Mouse (Mus musculus) left cerebral cortex, adult 18-20 months (tissue): ENCODE results near the gene Stap2. TPM values are rescaled to one million over a fixed set of nuclear protein-coding genes. Genes with fewer than 3 reads are reported as not detected.

ENCODE experiments used
- DNase-seq, 2 experiments: peaks; one replicate each; pipeline ENCODE4 v3.0.0; 2021 to 2022; ENCODE audit warnings: low spot score in 2 of 2, mixed read lengths in 1 of 2
- long read RNA-seq, 2 experiments: library from polyadenylated mRNA; stranded (forward); transcript quantifications; one replicate each; pipeline ENCODE4 v2.0.0; 2021
- total RNA-seq, 2 experiments: library from RNA; stranded (reverse); gene quantifications; 2 replicates each; pipeline ENCODE4 v1.2.3; 2021

Stap2 gene
- total RNA-seq: 1 to 10 TPM; 1.9 to 2.8 TPM
- long read RNA-seq, experiment 1, partial matches to known transcripts: 0 of 4 reads
- long read RNA-seq, experiment 1, other reads (novel, unspliced or antisense): 2 of 4 reads
- long read RNA-seq, experiment 2: 0 reads

DNA sequence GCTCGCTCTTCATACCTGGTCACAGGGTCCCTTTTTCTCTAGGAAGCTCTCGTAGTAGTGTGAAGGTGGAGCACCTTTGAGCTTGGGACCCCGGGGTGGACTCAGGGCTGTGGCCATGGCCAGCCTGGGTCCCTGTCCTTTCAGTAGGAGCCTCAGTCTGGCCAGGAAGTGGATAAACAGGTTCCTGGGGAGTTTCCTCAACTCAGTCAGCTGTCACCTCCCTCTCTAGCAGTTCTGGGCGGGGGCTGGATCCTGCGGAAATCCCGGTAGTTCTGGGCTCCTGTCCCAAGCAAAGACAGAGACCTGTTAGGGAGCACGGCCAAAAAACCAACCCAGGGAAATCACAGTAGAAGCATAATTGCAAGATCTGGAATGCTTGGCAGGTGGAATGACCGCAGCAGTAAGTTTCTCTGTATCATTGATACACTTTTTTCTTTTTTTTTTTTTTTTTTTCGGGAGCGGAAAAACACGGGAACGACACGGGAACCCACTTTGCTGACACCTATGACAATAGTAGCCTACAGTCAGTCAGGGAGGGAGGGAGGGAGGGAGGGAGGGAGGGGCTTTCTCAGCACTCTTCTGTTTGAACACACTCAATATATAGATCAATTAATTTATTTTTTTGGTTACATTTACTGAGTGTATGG lies at the start of gene Stap2, which contains the start of gene Mpnd:
Stap2 (minus strand) TSS at position 170 of the 647 bp plus-strand sequence.
Mpnd (plus strand) TSS at position 297 of the 647 bp plus-strand sequence.
- no peak for DNase-seq

DNA sequence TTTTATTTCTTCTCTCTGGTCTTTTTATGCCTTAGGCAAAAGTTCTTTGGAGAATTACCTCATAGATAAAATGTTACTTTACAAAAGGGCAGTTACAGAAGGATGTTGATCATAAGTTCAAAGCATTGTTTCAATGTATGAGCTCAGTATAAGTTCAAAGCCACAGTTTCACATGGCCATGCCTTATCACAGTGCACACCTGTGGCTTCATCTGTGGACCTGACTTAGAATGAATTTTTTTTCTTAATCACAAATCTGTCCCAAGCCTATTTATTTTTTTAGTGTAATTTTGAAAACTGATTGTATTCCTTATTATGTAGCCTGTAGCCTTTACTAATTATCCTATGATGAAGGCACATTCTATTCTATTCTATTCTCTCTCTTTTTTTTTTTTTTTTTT lies 49.6 kb upstream of the Stap2 start:
- no peak for DNase-seq

DNA sequence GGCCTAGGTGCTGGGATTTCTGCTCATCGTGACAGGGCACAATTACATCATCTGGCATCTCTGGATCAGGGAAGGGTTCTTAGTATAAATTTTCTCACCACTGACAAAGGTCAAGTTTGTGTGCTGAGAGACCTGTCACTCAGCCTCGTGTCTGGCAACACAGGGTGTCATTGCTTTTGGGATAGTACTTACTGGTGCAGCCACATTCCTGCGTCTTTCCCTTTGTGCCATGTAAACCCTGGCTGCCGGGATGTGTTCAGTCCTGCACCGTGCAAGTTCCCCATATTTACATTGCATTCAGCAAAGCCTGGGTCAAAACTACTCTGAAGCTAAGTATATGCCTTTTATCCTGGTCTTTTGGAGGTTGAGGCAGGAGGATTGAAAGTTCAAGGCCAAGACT lies 46.0 kb upstream of the Stap2 start:
- no peak for DNase-seq

DNA sequence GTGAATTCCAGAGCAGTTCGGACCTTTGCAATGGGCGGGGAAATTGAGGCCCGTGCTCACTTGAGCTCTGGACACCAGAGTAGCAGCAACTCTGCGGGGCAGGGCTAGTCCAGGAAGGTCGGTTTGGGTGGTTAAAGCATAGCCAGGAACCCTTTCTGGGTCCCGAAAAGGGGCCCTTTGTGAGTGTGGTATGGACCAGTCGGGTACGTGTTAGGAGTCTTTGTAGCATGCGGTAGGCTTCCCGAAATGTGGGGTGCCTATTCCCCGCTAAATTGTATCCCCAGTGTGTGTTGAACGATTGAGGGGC lies 35.4 kb upstream of the Stap2 start:
- DNase-seq: no peak

DNA sequence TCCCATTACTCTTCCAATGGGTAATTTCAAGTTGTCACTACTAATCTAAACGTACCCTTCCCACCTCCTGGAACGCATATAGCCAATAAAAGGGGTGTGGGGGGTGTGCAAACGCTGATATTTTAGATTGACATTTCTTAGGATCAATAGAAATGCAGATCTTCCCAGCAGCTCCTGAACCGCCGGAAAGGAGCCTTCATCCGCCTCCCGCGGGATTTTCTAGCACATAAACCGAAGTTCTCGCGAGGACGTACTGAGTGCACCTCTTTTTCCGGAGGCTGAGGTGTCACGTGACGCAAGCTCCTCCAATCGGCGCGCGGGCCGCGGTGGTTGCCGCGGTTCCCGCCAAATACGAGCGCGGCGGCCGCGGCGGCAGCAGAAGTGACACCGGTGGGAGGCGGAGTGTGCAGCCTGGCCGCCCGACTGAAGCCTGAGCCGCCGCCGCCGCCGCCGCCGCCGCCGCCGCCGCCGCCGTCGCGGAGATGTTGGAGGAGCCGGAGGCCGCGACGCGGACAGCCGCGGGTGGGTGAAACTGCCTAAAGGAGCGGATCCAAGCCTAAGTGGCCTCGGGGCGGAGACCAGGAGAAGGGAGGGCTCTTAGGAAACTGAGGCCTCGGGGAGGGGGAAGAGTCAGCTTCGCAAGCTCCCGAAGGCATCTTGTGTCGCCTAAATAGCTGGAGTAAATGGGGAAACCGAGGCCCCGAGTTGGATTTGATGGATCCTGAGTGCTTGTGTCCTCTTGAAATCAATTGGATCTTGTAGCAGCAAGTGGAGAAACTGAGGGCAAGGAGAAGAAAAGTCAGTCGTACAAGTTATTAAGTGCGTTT lies 34.9 kb upstream of the Stap2 start, which contains the start of gene Chaf1a:
Chaf1a (plus strand) TSS at position 410 of the 827 bp plus-strand sequence.
- peak; percentile 96 to 98 for DNase-seq

DNA sequence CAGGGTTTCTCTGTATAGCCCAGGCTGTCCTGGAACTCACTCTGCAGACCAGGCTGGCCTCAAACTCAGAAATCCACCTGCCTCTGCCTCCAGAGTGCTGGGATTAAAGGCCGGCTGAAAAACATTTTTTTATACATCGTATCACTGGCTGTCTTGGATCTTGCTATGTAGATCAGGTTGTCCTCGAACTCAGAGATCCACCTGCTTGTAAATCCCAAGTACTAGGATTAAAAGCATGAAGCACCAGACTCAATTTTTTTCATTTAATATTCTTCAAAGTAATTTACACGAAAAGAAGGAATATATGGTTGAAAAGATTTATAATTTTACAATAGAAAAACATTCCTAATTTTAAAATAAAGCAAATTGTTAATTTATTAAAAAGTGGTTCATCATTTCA lies 34.0 kb upstream of the Stap2 start:
- no peak for DNase-seq

DNA sequence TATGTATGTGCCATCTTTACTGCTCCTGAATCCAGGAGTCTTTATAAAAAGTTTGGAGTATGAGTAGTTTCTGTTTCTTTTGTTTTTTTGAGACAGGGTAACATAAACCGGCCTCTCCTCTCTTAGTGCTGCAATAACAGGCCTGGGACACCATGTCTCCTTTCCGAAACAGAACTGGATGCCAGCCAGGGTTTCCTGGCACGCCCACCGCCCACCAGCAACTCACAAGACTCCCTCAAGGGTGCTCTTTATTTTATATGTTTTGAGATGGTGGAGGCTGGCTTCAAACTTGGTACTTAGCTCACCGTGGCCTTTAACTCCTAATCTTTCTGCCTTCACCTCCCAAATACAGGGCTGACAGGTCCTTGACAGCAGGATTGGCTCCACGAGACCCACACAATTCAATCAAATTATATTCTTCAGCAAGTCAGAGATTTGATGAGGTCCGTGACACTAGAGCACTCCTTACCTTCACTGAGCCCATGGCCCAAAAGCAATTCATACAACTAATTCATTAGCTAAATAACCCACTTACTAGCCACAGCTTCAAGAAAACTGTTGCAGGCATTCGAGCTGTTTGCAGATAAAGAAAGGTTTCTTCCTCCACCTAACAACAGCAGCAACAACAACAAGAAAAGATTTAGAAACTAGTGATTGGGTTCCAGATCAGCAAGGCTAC lies 33.3 kb upstream of the Stap2 start:
- DNase-seq: no peak

DNA sequence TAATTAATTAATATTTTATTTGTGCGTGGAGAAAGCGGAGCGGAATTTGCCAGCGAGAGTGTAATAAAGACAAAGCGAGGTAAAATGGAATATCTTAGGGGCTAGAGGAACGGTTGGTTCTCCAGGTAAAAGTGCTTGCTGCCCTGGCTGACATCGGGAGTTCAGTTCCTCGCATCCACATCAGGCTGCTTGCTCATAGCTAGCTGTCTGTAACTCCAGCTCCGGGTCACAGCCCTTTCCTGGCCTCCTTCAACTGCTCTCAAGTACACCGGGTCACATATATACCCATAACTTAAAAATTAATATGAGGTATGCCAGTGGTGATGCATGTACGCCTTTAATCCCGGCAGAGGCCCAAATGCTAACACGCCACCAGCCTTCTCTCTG lies 31.5 kb upstream of the Stap2 start:
- DNase-seq: no peak

DNA sequence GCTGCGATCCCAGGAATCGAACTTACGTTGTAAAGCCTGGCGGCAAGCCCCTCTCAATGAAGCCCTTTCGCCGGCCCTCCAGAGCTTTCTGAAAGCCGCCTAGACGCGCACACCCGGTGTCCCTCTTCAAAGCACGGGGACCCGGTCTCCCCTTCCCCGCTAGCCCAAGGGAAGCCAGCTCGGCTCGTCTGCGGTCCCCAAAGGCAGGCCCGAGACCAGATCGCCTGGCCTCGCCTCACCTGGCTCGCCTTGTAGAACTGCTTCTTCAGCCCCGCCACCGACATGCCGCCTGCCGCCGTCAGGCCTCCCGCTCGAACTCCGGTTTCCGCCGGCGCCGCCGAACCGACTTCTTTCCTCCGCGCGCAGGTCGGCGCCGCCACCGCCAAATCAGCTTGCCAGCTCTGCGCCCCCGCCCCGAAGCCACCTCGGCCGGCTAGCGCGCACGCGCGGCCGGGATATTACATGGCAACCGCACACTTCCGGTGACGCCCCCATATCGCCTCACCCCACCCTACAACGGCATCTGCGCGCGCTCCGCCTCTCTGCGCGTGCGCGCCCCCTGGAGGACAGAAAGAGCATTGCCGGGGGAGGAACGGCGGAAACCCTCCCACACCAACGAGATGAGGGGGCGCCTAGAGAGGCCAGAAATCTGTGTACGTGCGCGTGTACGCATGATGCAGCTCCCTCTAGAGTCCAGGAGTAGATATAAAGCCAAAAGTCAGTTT lies 31.0 kb upstream of the Stap2 start, which contains the start of gene Sh3gl1:
Sh3gl1 (minus strand) TSS at position 460 of the 725 bp plus-strand sequence.
- DNase-seq: peak; percentile 99 to 100

DNA sequence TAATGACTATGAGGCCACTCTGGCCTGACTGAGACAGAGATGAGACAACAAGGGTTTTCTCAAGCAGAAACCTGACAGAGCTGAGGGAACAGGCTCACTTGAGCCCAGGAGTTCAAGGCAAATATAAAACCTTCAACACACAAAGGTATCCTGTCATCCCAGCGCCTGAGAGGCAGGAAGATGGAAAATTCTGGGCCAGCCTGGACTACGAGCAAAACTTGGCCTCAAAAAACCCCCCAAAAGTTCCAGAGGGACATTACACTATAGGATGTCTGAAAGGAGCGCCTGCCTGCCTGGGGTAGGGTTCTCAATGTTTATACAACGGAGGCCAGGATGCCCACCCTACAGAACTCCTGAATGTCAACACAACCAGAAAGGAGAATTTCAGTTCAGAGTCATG lies 29.8 kb upstream of the Stap2 start:
- no peak for DNase-seq

DNA sequence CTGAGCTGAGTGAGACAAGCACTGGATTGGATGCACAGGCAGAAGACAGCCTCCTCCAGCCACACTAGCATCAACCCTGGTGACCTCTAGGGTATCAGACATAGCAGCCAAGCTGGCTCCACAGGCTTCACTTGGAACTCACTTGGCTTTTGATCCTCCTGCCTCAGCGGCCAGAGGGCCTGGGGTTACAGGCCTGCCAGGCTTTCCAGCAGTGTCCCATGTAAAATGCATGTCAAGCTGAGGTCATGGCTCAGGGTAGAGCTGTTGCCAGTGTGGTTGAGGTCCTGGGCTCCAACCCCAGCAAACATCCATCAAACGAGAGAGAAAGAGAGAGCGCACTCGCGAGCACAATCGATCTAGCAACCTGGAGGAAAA lies 29.3 kb upstream of the Stap2 start:
- no peak for DNase-seq

DNA sequence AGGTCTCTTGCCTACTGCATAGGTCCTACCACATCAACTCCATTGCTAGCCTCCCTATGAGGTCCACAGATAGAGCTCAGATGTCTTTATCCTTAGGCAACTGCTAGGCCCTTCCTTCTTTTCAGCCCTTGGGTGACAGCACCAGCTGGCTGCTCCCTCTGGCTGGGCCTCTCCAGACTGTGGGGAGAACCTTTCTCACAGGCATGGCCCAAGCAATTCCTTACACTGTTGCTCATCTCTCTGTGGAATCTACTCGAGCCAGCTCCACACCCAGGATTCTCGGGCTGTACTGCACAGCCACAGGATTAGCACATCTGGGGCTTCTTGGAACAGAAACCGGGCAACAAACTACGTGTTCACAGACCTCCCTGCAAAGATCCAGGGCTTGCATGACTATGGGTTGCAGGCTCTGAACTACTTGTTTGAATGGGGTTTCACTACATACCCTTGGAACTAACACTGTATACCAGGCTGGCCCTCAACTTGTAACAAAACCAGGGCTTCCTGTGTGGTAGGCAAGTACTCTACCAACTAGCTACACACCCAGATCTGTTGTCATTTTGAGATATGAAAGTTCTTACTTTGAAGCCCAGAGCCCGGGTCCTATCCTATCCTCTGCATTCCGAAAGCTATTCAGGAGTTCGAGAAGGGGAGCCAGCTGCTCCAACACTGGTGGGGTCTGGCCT lies 28.8 kb upstream of the Stap2 start:
- no peak for DNase-seq

DNA sequence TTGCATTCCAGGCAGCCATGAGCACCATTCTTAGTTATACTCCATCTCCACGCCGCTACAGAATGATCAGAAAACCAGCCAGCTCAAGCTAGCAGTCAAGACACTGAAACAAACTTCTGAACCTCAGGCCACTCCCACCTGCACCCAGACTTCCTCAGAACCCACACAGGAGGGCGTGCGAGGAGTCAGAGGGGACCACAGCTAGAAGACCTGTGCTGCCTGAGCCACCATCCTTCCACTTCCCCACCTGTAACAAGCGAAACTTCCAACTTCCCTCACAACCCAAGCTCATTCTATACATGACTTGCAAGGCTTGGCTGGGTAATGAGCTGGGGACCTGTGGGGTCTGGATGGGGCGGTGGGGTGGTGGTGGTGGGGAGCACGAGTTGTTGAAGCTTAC lies 27.4 kb upstream of the Stap2 start:
- DNase-seq: no peak

DNA sequence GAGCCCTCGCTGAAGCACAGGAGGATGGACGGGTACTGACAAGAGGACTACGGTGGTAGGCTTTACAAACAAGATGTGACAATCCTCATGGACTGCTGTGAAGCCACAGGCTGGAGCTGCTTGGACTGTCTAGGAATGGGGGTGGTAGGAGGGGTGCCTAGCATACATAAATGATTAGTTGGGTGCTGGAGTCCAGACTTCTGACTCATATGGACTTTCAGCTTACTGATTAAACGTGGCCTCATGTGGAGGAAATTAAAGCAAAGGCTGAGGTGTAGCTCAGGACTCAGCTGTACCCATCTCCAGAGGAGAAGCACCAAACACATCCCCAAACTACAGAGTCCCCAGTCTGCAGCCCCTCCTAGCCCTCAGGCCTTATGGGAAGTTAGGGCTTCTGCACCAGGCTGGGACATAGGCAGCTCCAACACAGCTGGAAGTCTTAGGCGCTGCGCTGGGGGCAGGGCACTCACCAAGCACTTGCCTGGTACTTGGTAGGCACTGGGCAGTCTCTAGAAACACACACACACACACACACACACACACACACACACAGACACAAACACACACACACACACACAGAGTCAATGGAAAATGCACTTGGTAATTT lies 26.8 kb upstream of the Stap2 start:
- DNase-seq: no peak

DNA sequence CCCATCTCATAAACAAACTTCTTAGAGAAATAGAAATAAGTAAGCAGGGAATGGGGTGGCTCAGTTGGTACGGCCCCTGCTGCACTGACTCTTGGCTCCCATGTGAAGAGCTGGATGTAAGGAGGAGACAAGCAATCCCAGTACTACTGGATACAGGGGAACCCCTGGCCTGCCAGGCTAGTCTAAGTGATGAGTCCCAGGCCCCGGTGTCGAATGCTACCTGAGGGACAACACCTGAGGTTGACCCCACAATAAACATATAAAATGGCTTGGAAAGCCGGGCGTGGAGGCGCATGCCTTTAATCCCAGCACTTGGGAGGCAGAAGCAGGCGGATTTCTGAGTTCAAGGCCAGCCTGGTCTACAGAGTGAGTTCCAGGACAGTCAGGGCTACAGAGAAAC lies 26.0 kb upstream of the Stap2 start:
- DNase-seq: no peak

DNA sequence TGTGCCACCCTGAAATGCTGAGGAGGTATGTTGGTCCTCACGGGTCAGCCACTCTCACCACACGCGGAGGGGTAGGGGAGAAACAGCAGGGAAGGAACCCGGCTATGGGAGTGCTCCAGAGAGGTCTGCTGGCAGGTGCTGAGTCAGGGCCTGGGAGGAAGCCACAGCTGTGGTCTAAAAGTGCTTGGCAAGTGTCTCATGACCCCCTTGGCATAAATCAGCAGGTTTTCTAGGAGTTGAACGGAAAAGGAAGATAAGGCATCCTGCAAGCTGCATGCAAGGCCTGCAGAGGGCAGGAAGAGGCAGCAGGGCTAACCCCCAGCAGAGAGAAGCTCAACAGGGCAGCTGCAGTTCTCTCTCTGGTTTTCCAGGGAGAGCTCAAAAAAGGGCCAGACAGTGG lies 25.5 kb upstream of the Stap2 start:
- DNase-seq: no peak

DNA sequence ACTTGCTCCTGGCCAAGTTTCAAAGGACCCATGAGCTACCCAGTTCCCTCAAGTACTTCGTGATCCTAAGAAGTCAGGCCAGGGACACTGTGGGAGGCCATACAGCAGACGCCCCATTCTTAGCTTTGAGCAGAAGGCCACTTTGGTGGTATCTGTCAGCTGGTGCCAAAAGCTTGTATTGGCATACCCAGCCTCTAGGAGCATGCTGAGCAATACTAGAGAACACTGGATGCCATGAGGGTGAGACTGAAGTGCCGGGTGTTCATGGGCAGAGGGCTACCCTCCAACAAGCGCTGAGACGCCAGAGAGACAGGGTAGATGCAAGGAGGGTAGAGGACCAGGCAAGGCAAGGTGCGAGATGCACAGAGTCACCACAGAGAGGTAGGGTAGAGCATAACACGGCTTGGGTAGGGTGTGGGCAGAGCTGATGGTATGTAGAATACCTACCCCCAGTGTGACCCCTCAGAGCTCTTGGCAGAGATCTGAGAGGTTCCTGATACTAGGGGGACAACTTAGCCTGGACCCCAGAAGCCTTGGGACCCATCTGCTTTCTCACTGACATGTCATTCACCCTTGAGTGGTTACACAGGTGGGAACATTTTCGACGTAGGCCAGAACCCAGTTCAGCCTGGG lies 25.0 kb upstream of the Stap2 start:
- DNase-seq: no peak

DNA sequence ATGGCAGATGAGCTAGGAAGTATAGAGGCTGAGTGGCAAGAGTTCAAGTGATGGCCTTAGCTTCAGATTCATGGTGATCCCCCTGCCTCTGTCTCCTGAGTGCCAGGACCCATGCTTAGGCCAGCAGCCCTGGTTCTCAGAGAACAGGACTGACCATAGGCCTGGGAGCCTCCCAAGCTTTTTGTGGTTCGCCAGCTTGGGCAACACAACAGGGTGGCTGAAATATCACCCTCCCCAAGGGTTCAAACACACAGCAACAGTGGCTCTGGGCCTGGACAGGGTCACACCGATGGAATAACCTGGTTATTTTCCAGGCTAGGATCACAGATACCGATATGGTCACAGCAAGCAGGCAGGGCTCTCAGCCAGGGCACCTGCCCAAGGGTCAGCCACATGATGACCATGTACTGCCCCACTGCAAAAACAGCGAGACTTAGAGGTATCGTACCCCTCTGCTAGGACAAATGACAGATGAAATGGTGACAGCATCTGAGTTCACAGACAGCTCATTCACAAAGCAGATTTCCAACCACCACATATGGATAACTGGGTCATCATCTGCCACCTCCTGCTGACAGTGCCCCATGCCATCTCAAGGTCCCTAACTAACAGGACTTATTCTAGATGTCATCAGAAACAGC lies 22.5 kb upstream of the Stap2 start:
- peak in 1 of 2 experiments; percentile 2 for DNase-seq

DNA sequence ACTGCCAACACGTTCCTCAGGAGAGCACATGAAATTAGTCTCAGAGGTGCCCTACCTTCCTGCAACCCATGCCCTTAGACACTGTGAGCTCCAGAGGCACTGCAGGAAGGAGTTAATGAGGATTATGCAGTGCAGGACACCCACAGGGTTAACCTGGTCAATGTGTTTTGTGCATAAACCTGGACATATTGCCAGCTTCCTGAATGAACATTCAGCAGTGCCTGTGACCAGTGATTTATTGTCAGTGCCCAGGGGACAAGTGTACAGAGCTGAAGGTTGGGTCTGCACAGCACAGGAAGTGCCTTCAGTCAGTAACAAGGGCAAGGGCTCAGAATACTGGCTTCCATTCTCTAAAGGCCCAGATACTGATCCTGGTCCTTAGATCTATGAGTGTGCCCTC lies 21.5 kb upstream of the Stap2 start:
- DNase-seq: no peak
